Mouse (Mus musculus) kidney, adult 9 months (tissue): ENCODE measurements at regions not wholly inside any gene's neighbourhood (a gene's known extent, or its start where the extent isn't known, plus 50 kb on each side); places are given as distances from the start of the nearest gene placed in this dataset.

Experiments used
- DNase-seq: peaks from one replicate; pipeline ENCODE4 v3.0.0; 2022

GRCm38 (mm10) chr5:74882563-74882962, 162.0 kb downstream of the Chic2 start:
- no peak for DNase-seq

- DNase-seq: no peak
Observed at GRCm38 (mm10) chr5:74880669-74881226, 163.8 kb downstream of the Chic2 start.

GRCm38 (mm10) chr5:74880048-74880437, 164.5 kb downstream of the Chic2 start:
- no peak for DNase-seq

- no peak for DNase-seq
Observed at GRCm38 (mm10) chr5:74879098-74880047, 165.2 kb downstream of the Chic2 start.

GRCm38 (mm10) chr5:74877595-74877994, 167.0 kb downstream of the Chic2 start:
- no peak for DNase-seq

GRCm38 (mm10) chr5:74877185-74877584, 167.4 kb downstream of the Chic2 start:
- no peak for DNase-seq

- DNase-seq: peak; percentile 64
Observed at GRCm38 (mm10) chr5:74874691-74875090, 169.9 kb downstream of the Chic2 start.

- no peak for DNase-seq
Observed at GRCm38 (mm10) chr5:74870615-74871014, 167.9 kb upstream of the Lnx1 start.

GRCm38 (mm10) chr5:74867113-74867785, 164.5 kb upstream of the Lnx1 start:
- no peak for DNase-seq

GRCm38 (mm10) chr5:74866697-74867096, 164.0 kb upstream of the Lnx1 start:
- DNase-seq: peak; percentile 15

GRCm38 (mm10) chr5:74865446-74865845, 162.7 kb upstream of the Lnx1 start:
- no peak for DNase-seq

GRCm38 (mm10) chr5:74864540-74865157, 161.9 kb upstream of the Lnx1 start:
- DNase-seq: no peak

GRCm38 (mm10) chr5:74861297-74861696, 158.6 kb upstream of the Lnx1 start:
- no peak for DNase-seq

GRCm38 (mm10) chr5:74857861-74858260, 155.1 kb upstream of the Lnx1 start:
- no peak for DNase-seq

- DNase-seq: no peak
Observed at GRCm38 (mm10) chr5:74857161-74857560, 154.4 kb upstream of the Lnx1 start.

GRCm38 (mm10) chr5:74847824-74848223, 145.1 kb upstream of the Lnx1 start:
- no peak for DNase-seq

GRCm38 (mm10) chr5:74846674-74847073, 144.0 kb upstream of the Lnx1 start:
- no peak for DNase-seq

- no peak for DNase-seq
Observed at GRCm38 (mm10) chr5:74834401-74834800, 131.7 kb upstream of the Lnx1 start.

- DNase-seq: peak; percentile 20
Observed at GRCm38 (mm10) chr5:74833887-74834286, 131.2 kb upstream of the Lnx1 start.

GRCm38 (mm10) chr5:74832011-74832410, 129.3 kb upstream of the Lnx1 start:
- no peak for DNase-seq

GRCm38 (mm10) chr5:74830646-74831045, 127.9 kb upstream of the Lnx1 start:
- no peak for DNase-seq

- DNase-seq: no peak
Observed at GRCm38 (mm10) chr5:74829003-74829402, 126.3 kb upstream of the Lnx1 start.

- no peak for DNase-seq
Observed at GRCm38 (mm10) chr5:74827944-74828343, 125.2 kb upstream of the Lnx1 start.
